Mouse (Mus musculus) bone marrow, adult 2 months (tissue): ENCODE data around the gene Rnf227. TPM values are rescaled to one million over a fixed set of nuclear protein-coding genes. Genes with fewer than 3 reads are reported as not detected.

Experiments
- H3K27ac ChIP-seq: fragments of 200-500 bp; 2 replicates; pipeline ENCODE4 v1.5.1; 2012; ENCODE audit warnings: low read depth, mild to moderate bottlenecking, control low read depth, inconsistent platforms, low read length; ENCODE audit not compliant: control insufficient read depth, poor library complexity, insufficient read depth
- H3K4me1 ChIP-seq: fragments of 200-500 bp; 2 replicates; pipeline ENCODE4 v1.6.1; 2011; ENCODE audit warnings: low read length; ENCODE audit not compliant: control insufficient read depth, insufficient read depth
- H3K4me3 ChIP-seq: fragments of 200-500 bp; replicated peaks from 2 replicates; pipeline ENCODE3; 2011; ENCODE audit warnings: mild to moderate bottlenecking, low read depth, low read length, control low read depth; ENCODE audit not compliant: control insufficient read depth
- CTCF ChIP-seq: fragments of 200-500 bp; IDR thresholded peaks from 2 replicates; pipeline ENCODE4 v1.5.1; 2011; ENCODE audit warnings: low read length, control low read depth; ENCODE audit not compliant: control insufficient read depth, insufficient read depth
- POLR2A ChIP-seq: fragments of 200-500 bp; IDR thresholded peaks from 2 replicates; pipeline ENCODE4 v1.6.1; 2011; ENCODE audit warnings: low read depth, mild to moderate bottlenecking, control low read depth, low read length, borderline replicate concordance; ENCODE audit not compliant: control insufficient read depth
- WGBS: fragments of 180-500 bp; shearing (Covaris S2); methylation state at CpG from one replicate; pipeline ENCODE4 v1.1.7; 2018; 5-methylcytosine and 5-hydroxymethylcytosine counted together
- polyA plus RNA-seq: library from polyadenylated mRNA; stranded (reverse); fragments of >200 nt; gene quantifications from 2 replicates; pipeline ENCODE4 v1.2.4, GENCODE M21; 2011; ENCODE audit warnings: low replicate concordance; ENCODE audit not compliant: missing spikeins, insufficient read depth, insufficient read length

The Rnf227 gene
- polyA plus RNA-seq, 1 experiment: 1.7 TPM

GRCm38 (mm10) chr11:69365722-69366121, 25.5 kb downstream of the Rnf227 start:
- TF ChIP-seq POLR2A: no peak
- no peak for TF ChIP-seq CTCF
- Histone ChIP-seq H3K4me1 (peaks cover 2% of the 10 kb centered on the region; the same call in 1 of the 2 replicates), H3K4me3 (no peak overlapping the region), H3K27ac (peak overlapping the region; percentile 82; the same call in 1 of the 2 replicates)
- 44% methylated on average over 6 of the region's 6 CpGs for WGBS

GRCm38 (mm10) chr11:69366157-69366854, 26.0 kb downstream of the Rnf227 start:
- Histone ChIP-seq H3K4me3 (peak overlapping the region; percentile 55), H3K4me1 (peaks cover 2% of the 10 kb centered on the region; the same call in 1 of the 2 replicates), H3K27ac (peak overlapping the region; percentile 82)
- under 1% methylated on average over 26 of the region's 26 CpGs for WGBS
- TF ChIP-seq POLR2A (peak; percentile 38; the same call in 1 of the 2 replicates), CTCF (no peak)

GRCm38 (mm10) chr11:69366855-69367615, 26.8 kb downstream of the Rnf227 start:
- TF ChIP-seq CTCF (no peak), POLR2A (no peak)
- Histone ChIP-seq H3K4me1 (peaks cover 2% of the 10 kb centered on the region; the same call in 1 of the 2 replicates), H3K4me3 (no peak overlapping the region), H3K27ac (peak overlapping the region; percentile 9)
- under 1% methylated on average over 22 of the region's 22 CpGs for WGBS

- Histone ChIP-seq H3K4me1 (peaks cover 2% of the 10 kb centered on the region; the same call in 1 of the 2 replicates), H3K4me3 (peak overlapping the region; percentile 58), H3K27ac (peak overlapping the region; percentile 36)
- WGBS: under 1% methylated on average over 21 of the region's 22 CpGs
- no peak for TF ChIP-seq POLR2A
- no peak for TF ChIP-seq CTCF
Measured at GRCm38 (mm10) chr11:69367616-69368355, 27.5 kb downstream of the Rnf227 start.

GRCm38 (mm10) chr11:69368356-69369214, 28.3 kb downstream of the Rnf227 start:
- under 1% methylated on average over 91 of the region's 106 CpGs for WGBS
- Histone ChIP-seq H3K27ac (peak overlapping the region; percentile 78), H3K4me1 (peaks cover 2% of the 10 kb centered on the region; the same call in 1 of the 2 replicates), H3K4me3 (peak overlapping the region; percentile 89)
- TF ChIP-seq POLR2A (no peak), CTCF (no peak)

GRCm38 (mm10) chr11:69369215-69369989, 29.1 kb downstream of the Rnf227 start, which contains the start of gene Chd3:
Gene Chd3, minus strand, starts transcription at chr11:69369406.
- under 1% methylated on average over 22 of the region's 34 CpGs for WGBS
- Histone ChIP-seq H3K4me3 (peak within 1 kb of the TSS; percentile 89), H3K27ac (peak within 1 kb of the TSS; percentile 78), H3K4me1 (peaks cover 3% of the 10 kb centered on the region; the same call in 1 of the 2 replicates)
- TF ChIP-seq CTCF: no peak
- no peak for TF ChIP-seq POLR2A
